Mouse (Mus musculus) CH12.LX (cell line): ENCODE measurements around the gene Pip4k2c. TPM values are rescaled to one million over a fixed set of nuclear protein-coding genes. Genes with fewer than 3 reads are reported as not detected.

Experiments
- DNase-seq: peaks from one replicate; pipeline ENCODE4 v3.0.0-alpha.2; 2013; ENCODE audit errors: extremely low read depth
- H3K27ac ChIP-seq: 2 replicates; pipeline ENCODE4 v1.5.1; 2012; ENCODE audit warnings: low read depth, mild to moderate bottlenecking, control low read depth, moderate library complexity; ENCODE audit not compliant: insufficient read depth
- H3K27me3 ChIP-seq: replicated peaks from 2 replicates; pipeline ENCODE3; 2012; ENCODE audit warnings: inconsistent platforms
- H3K36me3 ChIP-seq, 2 experiments: replicated peaks in 1 of 2; 2 replicates each; pipeline versions ENCODE3 to v1.6.1; 2012; ENCODE audit warnings: inconsistent platforms in 1 of 2, low read length in 1 of 2, mild to moderate bottlenecking in 1 of 2, mixed read lengths in 1 of 2, moderate library complexity in 1 of 2; ENCODE audit not compliant: control insufficient read depth in 1 of 2, insufficient read depth in 1 of 2
- H3K4me1 ChIP-seq, 2 experiments: 2 replicates each; pipeline ENCODE4 v1.6.1; 2012; ENCODE audit warnings: inconsistent platforms in 1 of 2, moderate library complexity in 1 of 2; ENCODE audit not compliant: insufficient read depth in 2 of 2, control insufficient read depth in 1 of 2
- H3K4me2 ChIP-seq: 2 replicates; pipeline ENCODE4 v1.6.1; 2012; ENCODE audit warnings: low read depth, mild to moderate bottlenecking, control low read depth; ENCODE audit not compliant: poor library complexity, insufficient read depth, severe bottlenecking
- H3K4me3 ChIP-seq, 3 experiments: fragments of 150-350 bp in 1 of 3; sonication (generic) in 1 of 3; replicated peaks in 1 of 3; 2 replicates each; pipeline versions ENCODE3 to v1.5.1; 2011 to 2012; ENCODE audit warnings: low read depth in 2 of 3, low read length in 2 of 3, mild to moderate bottlenecking in 2 of 3, moderate library complexity in 2 of 3, control low read depth in 1 of 3, improper control_type of control experiment in 1 of 3, inconsistent platforms in 1 of 3, mixed read lengths in 1 of 3; ENCODE audit not compliant: poor library complexity in 1 of 3
- H3K79me2 ChIP-seq: replicated peaks from 2 replicates; pipeline ENCODE4 v1.6.1; 2012; ENCODE audit warnings: mild to moderate bottlenecking, moderate library complexity; ENCODE audit not compliant: control insufficient read depth, poor library complexity, insufficient read depth, severe bottlenecking; ENCODE audit errors: extremely low read depth
- H3K9ac ChIP-seq: 2 replicates; pipeline ENCODE4 v1.6.1; 2012; ENCODE audit warnings: low read depth, mild to moderate bottlenecking, control low read depth, moderate library complexity; ENCODE audit not compliant: insufficient read depth
- H3K9me3 ChIP-seq: replicated peaks from 2 replicates; pipeline ENCODE3; 2012; ENCODE audit warnings: low read length, inconsistent platforms, mixed read lengths
- BHLHE40 ChIP-seq: IDR thresholded peaks from 2 replicates; pipeline ENCODE4 v1.6.1; 2011; ENCODE audit warnings: mild to moderate bottlenecking, low read depth, low read length, improper control_type of control experiment
- CHD1 ChIP-seq: IDR thresholded peaks from 2 replicates; pipeline ENCODE4 v1.6.1; 2012; ENCODE audit warnings: low read depth, low read length, improper control_type of control experiment, inconsistent platforms
- CTCF ChIP-seq, 2 experiments: IDR thresholded peaks in 1 of 2; conservative IDR thresholded peaks in 1 of 2; 2 replicates each; pipeline ENCODE4 v1.5.1; 2011 to 2012; ENCODE audit warnings: low read depth in 2 of 2, low read length in 2 of 2, improper control_type of control experiment in 1 of 2, inconsistent platforms in 1 of 2, mild to moderate bottlenecking in 1 of 2, moderate library complexity in 1 of 2
- E2F4 ChIP-seq: IDR thresholded peaks from 2 replicates; pipeline ENCODE4 v1.6.1; 2011; ENCODE audit warnings: low read depth, low read length, improper control_type of control experiment; ENCODE audit not compliant: insufficient replicate concordance
- EP300 ChIP-seq: IDR thresholded peaks from 2 replicates; pipeline ENCODE4 v1.6.1; 2011; ENCODE audit warnings: low read length, improper control_type of control experiment
- ETS1 ChIP-seq: conservative IDR thresholded peaks from 2 replicates; pipeline ENCODE4 v1.6.1; 2012; ENCODE audit warnings: low read depth, mild to moderate bottlenecking, inconsistent platforms, low read length, improper control_type of control experiment, moderate library complexity
- GABPA ChIP-seq: IDR thresholded peaks from 2 replicates; pipeline ENCODE4 v1.6.1; 2012; ENCODE audit warnings: low read depth, low read length, improper control_type of control experiment, inconsistent platforms; ENCODE audit not compliant: insufficient replicate concordance
- JUND ChIP-seq: conservative IDR thresholded peaks from 2 replicates; pipeline ENCODE4 v1.6.1; 2011; ENCODE audit warnings: low read depth, low read length, improper control_type of control experiment
- MAX ChIP-seq: IDR thresholded peaks from 2 replicates; pipeline ENCODE4 v1.6.1; 2011; ENCODE audit warnings: low read length, improper control_type of control experiment
- MEF2A ChIP-seq: IDR thresholded peaks from 2 replicates; pipeline ENCODE4 v1.6.1; 2014; ENCODE audit warnings: low read depth, mild to moderate bottlenecking, inconsistent platforms, low read length, improper control_type of control experiment, borderline replicate concordance
- MXI1 ChIP-seq: IDR thresholded peaks from 2 replicates; pipeline ENCODE4 v1.6.1; 2011; ENCODE audit warnings: mild to moderate bottlenecking, low read depth, low read length, improper control_type of control experiment
- NELFE ChIP-seq: IDR thresholded peaks from 2 replicates; pipeline ENCODE4 v1.6.1; 2011; ENCODE audit warnings: low read depth, low read length, improper control_type of control experiment
- NRF1 ChIP-seq: IDR thresholded peaks from 2 replicates; pipeline ENCODE4 v1.6.1; 2014; ENCODE audit warnings: low read depth, mild to moderate bottlenecking, inconsistent platforms, low read length, improper control_type of control experiment, moderate library complexity
- PAX5 ChIP-seq: IDR thresholded peaks from 2 replicates; pipeline ENCODE4 v1.6.1; 2012; ENCODE audit warnings: low read length, inconsistent platforms, mixed read lengths
- SMC3 ChIP-seq: IDR thresholded peaks from 2 replicates; pipeline ENCODE4 v1.6.1; 2011; ENCODE audit warnings: low read depth, low read length, improper control_type of control experiment
- TBP ChIP-seq: conservative IDR thresholded peaks from 2 replicates; pipeline ENCODE4 v1.6.1; 2011; ENCODE audit warnings: low read depth, low read length, improper control_type of control experiment
- TCF12 ChIP-seq: IDR thresholded peaks from 2 replicates; pipeline ENCODE4 v1.6.1; 2014; ENCODE audit warnings: low read depth, mild to moderate bottlenecking, inconsistent platforms, low read length, improper control_type of control experiment
- UBTF ChIP-seq: IDR thresholded peaks from 2 replicates; pipeline ENCODE4 v1.6.1; 2012; ENCODE audit warnings: low read depth, mild to moderate bottlenecking, inconsistent platforms, low read length, improper control_type of control experiment, moderate library complexity
- ZC3H11A ChIP-seq: IDR thresholded peaks from 2 replicates; pipeline ENCODE4 v1.6.1; 2012; ENCODE audit warnings: low read depth, mild to moderate bottlenecking, inconsistent platforms, low read length, improper control_type of control experiment
- ZKSCAN1 ChIP-seq: IDR thresholded peaks from 2 replicates; pipeline ENCODE4 v1.6.1; 2012; ENCODE audit warnings: low read depth, inconsistent platforms, low read length, improper control_type of control experiment, borderline replicate concordance
- ZMIZ1 ChIP-seq: IDR thresholded peaks from 2 replicates; pipeline ENCODE4 v1.6.1; 2012; ENCODE audit warnings: low read depth, mild to moderate bottlenecking, inconsistent platforms, low read length, improper control_type of control experiment
- ZNF384 ChIP-seq: IDR thresholded peaks from 2 replicates; pipeline ENCODE4 v1.6.1; 2012; ENCODE audit warnings: low read depth, low read length, improper control_type of control experiment, inconsistent platforms
- dilution Hi-C: fragments of 300-500 bp; cut with MboI; formaldehyde crosslinking; loops from 2 replicates; pipeline ENCODE4 v1.14.3; 2020; ENCODE audit warnings: low sequenced_read_pairs; ENCODE audit not compliant: extremely low pct_unique_long_range_greater_than_20kb, extremely low pct_ligation_motif_present
- in situ Hi-C: fragments of 300-500 bp; cut with MboI; formaldehyde crosslinking; loops from 3 replicates; pipeline ENCODE4 v1.14.3; 2019; ENCODE audit warnings: low sequenced_read_pairs, low pct_ligation_motif_present, low pct_unique_long_range_greater_than_20kb, mixed read lengths
- polyA plus RNA-seq: library from polyadenylated mRNA; unstranded; fragments of >175 nt; gene quantifications from 2 replicates; pipeline ENCODE4 v1.2.1, GENCODE M21; 2012; ENCODE audit warnings: low read depth; ENCODE audit not compliant: insufficient read length
- total RNA-seq, 2 experiments: library from RNA; depleted of rRNA; stranded (reverse); fragments of 300-350 nt in 1 of 2; fragments of >200 nt in 1 of 2; gene quantifications; 2 replicates each; pipeline ENCODE4 v1.2.3; 2012 to 2014

Gene Pip4k2c
- total and polyA plus RNA-seq, 3 experiments, result 13.3 to 24.7 (median 22.7) TPM

DNA sequence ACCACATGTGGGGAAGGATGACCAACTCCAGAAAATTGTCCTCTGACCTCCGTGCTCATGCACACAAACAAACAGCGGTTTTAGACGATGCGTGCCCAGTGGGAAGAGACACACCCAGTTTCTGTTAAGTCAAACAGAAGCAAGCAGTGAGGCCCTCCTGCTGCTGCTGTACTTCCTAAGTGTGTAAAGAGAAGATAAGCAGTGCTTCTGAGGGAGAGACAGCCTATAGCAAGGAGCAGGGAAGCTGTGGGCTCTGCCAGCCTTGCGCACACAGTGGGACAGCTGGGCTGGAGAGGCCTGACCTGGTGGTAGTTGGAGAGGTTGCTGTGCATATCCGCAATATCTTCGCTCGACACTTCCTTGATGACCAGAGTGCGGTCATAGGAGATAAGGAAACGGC is 6.0 kb downstream of the Pip4k2c start:
- H3K4me3 ChIP-seq, result no peak overlapping the region
- H3K27ac ChIP-seq, result no peak overlapping the region
- H3K9me3 ChIP-seq, result no peaks in the 10 kb centered on the region
- TF ChIP-seq TBP, result no peak
- TF ChIP-seq MXI1, result no peak
- no peak for TF ChIP-seq CTCF (conservative IDR thresholded peaks at IDR 0.05 in 1 of 2, IDR thresholded peaks at IDR 0.05 in 1 of 2; ENCODE audit: low read depth in 2 of 2, low read length in 2 of 2)
- TF ChIP-seq CHD1, result no peak
- peaks cover 59 to 84% of the 10 kb centered on the region in 2 experiments for H3K36me3 ChIP-seq
- H3K79me2 ChIP-seq, result peaks cover 8% of the 10 kb centered on the region; the same call in 1 of the 2 replicates
- H3K9ac ChIP-seq, result no peak overlapping the region
- in situ Hi-C loops (no loop called here), dilution Hi-C loops (no loop called here)
- no peak overlapping the region for H3K4me2 ChIP-seq
- H3K4me1 ChIP-seq, result peaks cover 4 to 12% of the 10 kb centered on the region in 2 experiments
- DNase-seq, result no peak
- H3K27me3 ChIP-seq, result no peaks in the 10 kb centered on the region

DNA sequence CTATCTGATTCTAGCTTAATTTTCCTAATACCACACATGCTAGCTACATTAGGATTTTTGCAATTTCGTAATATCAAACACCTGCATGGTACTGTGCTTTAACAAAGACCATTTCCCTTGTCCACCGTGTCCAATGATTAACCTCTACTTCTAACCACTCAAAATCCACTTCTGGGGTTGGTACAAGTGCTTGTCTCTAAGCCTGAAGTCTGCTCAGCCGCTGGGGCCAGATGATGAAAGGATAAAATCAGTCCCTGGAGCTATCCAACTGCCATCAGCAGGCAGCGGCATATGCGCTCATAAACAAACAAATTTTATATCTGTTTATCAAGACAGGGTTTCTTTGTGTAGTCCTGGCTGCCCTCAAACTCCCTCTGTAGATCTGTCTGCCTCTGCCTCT is 6.8 kb downstream of the Pip4k2c start:
- H3K79me2 ChIP-seq, result peaks cover 2% of the 10 kb centered on the region; the same call in 1 of the 2 replicates
- H3K4me2 ChIP-seq, result no peak overlapping the region
- H3K27ac ChIP-seq, result no peak overlapping the region
- dilution Hi-C loops (no loop called here), in situ Hi-C loops (no loop called here)
- no peaks in the 10 kb centered on the region for H3K27me3 ChIP-seq
- no peak for DNase-seq
- H3K4me1 ChIP-seq, result peaks cover 0 to 4% of the 10 kb centered on the region in 2 experiments; a peak in 1 of 4 replicates
- H3K9ac ChIP-seq, result no peak overlapping the region
- TF ChIP-seq ZC3H11A, result no peak
- TF ChIP-seq UBTF, result no peak
- TF ChIP-seq TBP, result no peak
- no peak for TF ChIP-seq ZNF384
- TF ChIP-seq GABPA, result no peak
- no peak for TF ChIP-seq CHD1
- TF ChIP-seq ZKSCAN1, result no peak
- no peak for TF ChIP-seq TCF12
- TF ChIP-seq ZMIZ1, result no peak
- no peak for TF ChIP-seq JUND
- no peak for TF ChIP-seq E2F4
- H3K9me3 ChIP-seq, result no peaks in the 10 kb centered on the region
- peaks cover 64 to 87% of the 10 kb centered on the region in 2 experiments for H3K36me3 ChIP-seq
- H3K4me3 ChIP-seq, result no peak overlapping the region

DNA sequence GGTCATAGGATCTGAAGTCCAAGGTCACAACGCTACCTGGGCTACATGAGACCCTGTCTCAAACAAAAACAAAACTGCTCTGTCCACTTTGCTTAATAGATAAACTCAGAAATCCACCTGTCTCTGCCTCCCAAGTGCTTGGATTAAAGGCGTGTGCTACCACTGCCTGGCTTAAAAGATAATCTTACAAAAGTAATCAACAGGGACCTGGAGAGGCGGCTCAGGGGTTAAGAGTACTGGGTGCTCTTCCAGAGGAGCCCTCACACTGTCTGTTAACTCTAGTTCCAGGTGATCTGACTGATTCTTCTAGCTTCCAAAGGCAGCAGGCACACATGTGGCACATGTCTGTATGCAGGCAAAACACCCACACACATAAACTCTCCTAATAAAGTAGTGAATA is 8.3 kb downstream of the Pip4k2c start:
- H3K27ac ChIP-seq, result no peak overlapping the region
- TF ChIP-seq ETS1, result no peak
- no peak for TF ChIP-seq UBTF
- TF ChIP-seq NELFE, result no peak
- TF ChIP-seq ZC3H11A, result no peak
- no peak for TF ChIP-seq BHLHE40
- no peak for TF ChIP-seq NRF1
- no peak for TF ChIP-seq EP300
- TF ChIP-seq CHD1, result no peak
- TF ChIP-seq GABPA, result no peak
- TF ChIP-seq MEF2A, result no peak
- TF ChIP-seq SMC3, result no peak
- TF ChIP-seq PAX5, result no peak
- no peak for TF ChIP-seq MAX
- TF ChIP-seq, all 38 proteins: peak for 0
- H3K4me3 ChIP-seq, result no peak overlapping the region
- dilution Hi-C loops, result no loop called here
- H3K4me1 ChIP-seq, result no peaks in the 10 kb centered on the region
- no peaks in the 10 kb centered on the region for H3K79me2 ChIP-seq
- H3K36me3 ChIP-seq, result peaks cover 70 to 89% of the 10 kb centered on the region in 2 experiments
- in situ Hi-C loops, result no loop called here
- no peaks in the 10 kb centered on the region for H3K27me3 ChIP-seq
- H3K9me3 ChIP-seq, result no peaks in the 10 kb centered on the region
- H3K9ac ChIP-seq, result no peak overlapping the region
- DNase-seq, result no peak
- no peak overlapping the region for H3K4me2 ChIP-seq
